Mouse (Mus musculus) hindbrain, embryonic 11.5 days (tissue): ENCODE results near the gene Upf3b. TPM values are rescaled to one million over a fixed set of nuclear protein-coding genes. Genes with fewer than 3 reads are reported as not detected.

ENCODE experiments used
- ATAC-seq: fragments of 200-750 bp; cut with Nextera tagmentation; 2 replicates; pipeline ENCODE4 v1.8.0; 2017; ENCODE audit warnings: mild to moderate bottlenecking, moderate TSS enrichment, moderate library complexity; ENCODE audit not compliant: low FRiP score
- DNase-seq: peaks from one replicate; pipeline ENCODE4 v3.0.0-alpha.2; 2015; ENCODE audit warnings: low spot score
- H3K27ac ChIP-seq: fragments of 300-500 bp; sonication (generic); 2 replicates; pipeline ENCODE4 v1.5.1; 2014; ENCODE audit warnings: mild to moderate bottlenecking, low read depth, low read length
- H3K27me3 ChIP-seq: fragments of 300-500 bp; sonication (generic); 2 replicates; pipeline ENCODE4 v1.6.1; 2014; ENCODE audit warnings: mild to moderate bottlenecking, low read length, moderate library complexity, mixed read lengths; ENCODE audit not compliant: control insufficient read depth, insufficient read depth
- H3K36me3 ChIP-seq: fragments of 300-500 bp; sonication (generic); 2 replicates; pipeline ENCODE4 v1.6.1; 2014; ENCODE audit warnings: mild to moderate bottlenecking, low read length, moderate library complexity, mixed read lengths; ENCODE audit not compliant: control insufficient read depth, insufficient read depth
- H3K4me1 ChIP-seq: fragments of 300-500 bp; sonication (generic); replicated peaks from 2 replicates; pipeline ENCODE4 v1.6.1; 2014; ENCODE audit warnings: low read length, mixed read lengths; ENCODE audit not compliant: control insufficient read depth, insufficient read depth
- H3K4me2 ChIP-seq: fragments of 300-500 bp; sonication (generic); replicated peaks from 2 replicates; pipeline ENCODE4 v1.6.1; 2014; ENCODE audit warnings: mild to moderate bottlenecking, low read depth, low read length
- H3K4me3 ChIP-seq: fragments of 300-500 bp; sonication (generic); 2 replicates; pipeline ENCODE4 v1.5.1; 2014; ENCODE audit warnings: low read depth, low read length
- H3K9ac ChIP-seq: fragments of 300-500 bp; sonication (generic); 2 replicates; pipeline ENCODE4 v1.6.1; 2014; ENCODE audit warnings: low read depth, low read length
- H3K9me3 ChIP-seq: fragments of 300-500 bp; sonication (generic); 2 replicates; pipeline ENCODE4 v1.6.1; 2016; ENCODE audit warnings: low read length; ENCODE audit not compliant: control insufficient read depth
- WGBS: fragments of 180-500 bp; shearing (Covaris S2); extraction: QIAGEN DNeasy Blood & Tissue Kit; methylation state at CpG from one replicate; pipeline ENCODE4 v1.1.7; 2014; 5-methylcytosine and 5-hydroxymethylcytosine counted together
- polyA plus RNA-seq: library from polyadenylated mRNA; unstranded; fragments of >200 nt; fragmentation: Nextera tagmentation; extraction: Ambion mirVana; gene quantifications from 2 replicates; pipeline ENCODE4 v1.2.1, GENCODE M21; 2014

Gene Upf3b
- polyA plus RNA-seq, 1 experiment from 2014 or later = 27.6 TPM

- Histone ChIP-seq H3K4me2 (no peak overlapping the region), H3K36me3 (no peaks in the 10 kb centered on the region), H3K9me3 (no peaks in the 10 kb centered on the region), H3K4me1 (no peaks in the 10 kb centered on the region), H3K9ac (no peak overlapping the region), H3K27ac (no peak overlapping the region), H3K4me3 (no peak overlapping the region), H3K27me3 (no peaks in the 10 kb centered on the region)
- ATAC-seq = no peak
- no peak for DNase-seq
- 80% methylated on average over 9 of the region's 9 CpGs for WGBS
These were observed 46.2 kb downstream of the Upf3b start for GRCm38 (mm10) chrX:37063902-37064301.

DNA sequence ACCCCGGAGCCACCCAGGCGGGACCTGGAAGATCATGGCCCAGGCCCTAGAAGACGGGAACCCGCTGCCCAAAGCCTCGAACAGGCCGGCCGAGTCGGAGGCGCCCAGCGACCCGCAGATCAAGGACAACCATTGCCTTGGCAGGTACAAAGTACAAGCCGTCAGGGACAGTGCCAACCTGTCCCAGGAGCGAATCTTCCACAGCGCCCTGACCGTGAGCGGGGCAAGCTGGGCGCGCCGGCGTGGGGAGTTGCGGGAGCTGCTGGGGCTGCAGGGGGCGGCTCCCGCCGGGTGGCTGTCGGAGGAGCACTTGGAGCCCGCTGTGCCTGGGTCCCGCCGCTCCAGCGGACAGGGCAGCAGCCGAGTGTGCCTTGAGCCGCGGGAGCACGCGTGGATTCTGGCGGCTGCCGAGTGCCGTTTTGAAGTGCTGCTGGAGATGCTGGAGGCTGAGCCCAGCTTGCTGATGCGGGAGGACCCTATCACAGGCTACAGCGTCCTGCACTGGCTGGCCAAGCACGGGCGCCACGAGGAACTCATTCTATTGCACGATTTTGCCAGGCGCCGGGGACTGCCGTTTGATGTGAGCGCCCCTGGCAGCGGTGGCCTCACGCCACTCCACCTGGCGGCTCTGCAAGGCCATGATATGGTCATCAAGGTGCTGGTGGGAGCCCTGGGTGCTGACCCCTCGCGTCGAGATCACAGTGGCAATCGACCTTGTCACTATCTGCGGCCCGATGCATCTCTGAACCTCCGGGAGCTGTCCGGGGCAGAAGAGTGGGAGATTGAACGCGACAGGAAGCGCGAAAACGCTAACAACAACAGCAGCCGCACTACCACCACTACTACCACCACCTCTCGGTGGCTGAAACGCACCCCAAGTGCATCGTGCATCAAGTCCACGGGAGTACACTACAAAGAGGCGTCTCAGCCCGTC lies 61.0 kb downstream of the Upf3b start:
- WGBS = 19% methylated on average over 58 of the region's 70 CpGs
- H3K9ac ChIP-seq = no peak overlapping the region
- H3K27me3 ChIP-seq = peaks cover 19% of the 10 kb centered on the region
- ATAC-seq = no peak
- peak overlapping the region; percentile 29 for H3K4me3 ChIP-seq
- no peaks in the 10 kb centered on the region for H3K36me3 ChIP-seq
- no peaks in the 10 kb centered on the region for H3K4me1 ChIP-seq
- no peak overlapping the region for H3K27ac ChIP-seq
- peak; percentile 31 for DNase-seq
- no peaks in the 10 kb centered on the region for H3K9me3 ChIP-seq
- peak overlapping the region; percentile 47 for H3K4me2 ChIP-seq

DNA sequence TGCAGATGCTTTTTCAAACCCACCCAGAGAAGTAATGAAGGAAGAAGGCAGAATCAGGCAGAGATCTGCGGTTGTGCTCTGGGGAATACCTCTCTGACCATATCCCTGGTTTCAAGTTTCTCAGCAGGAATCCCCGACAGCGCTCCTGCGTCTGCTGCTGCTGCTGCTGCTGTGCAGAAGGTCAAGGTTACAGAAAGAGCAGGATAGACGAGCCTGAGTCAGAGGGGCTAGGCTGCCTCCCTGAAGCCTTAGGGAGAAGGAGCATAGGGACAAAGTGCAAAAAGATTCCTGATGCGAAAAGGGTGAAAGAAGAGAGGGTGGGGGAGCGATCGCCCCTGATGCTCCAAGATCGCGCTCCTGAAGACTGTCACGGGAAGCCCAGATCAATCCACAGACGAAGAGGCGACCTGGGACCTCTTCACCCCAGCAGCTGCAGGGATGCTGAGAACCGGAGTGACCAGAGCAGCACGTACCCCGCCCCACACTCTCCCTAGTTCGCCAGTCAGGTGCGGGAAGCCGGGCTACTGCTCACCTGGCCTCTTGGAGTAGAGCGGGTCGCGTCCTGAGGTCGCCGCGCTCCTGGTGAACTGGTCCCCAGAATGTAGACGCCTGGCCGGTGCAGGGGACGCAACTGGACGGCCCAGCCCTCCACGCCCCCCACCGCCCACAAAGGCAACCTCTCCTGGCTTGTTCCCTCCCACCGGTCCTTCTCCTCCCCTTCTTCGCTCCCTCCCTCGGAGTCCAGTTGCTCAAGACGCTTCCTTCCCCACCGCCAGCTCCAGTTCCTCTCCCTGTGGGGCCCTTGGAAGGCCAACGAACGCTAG lies 61.8 kb downstream of the Upf3b start, which contains the start of gene Sowahd:
TSS of gene Sowahd (plus strand) at position 780 of the 824 bp plus-strand sequence.
- Histone ChIP-seq H3K27me3 (peaks cover 19% of the 10 kb centered on the region), H3K36me3 (no peaks in the 10 kb centered on the region), H3K4me2 (peak within 1 kb of the TSS; percentile 47), H3K27ac (no peak within 1 kb of the TSS), H3K4me1 (no peaks in the 10 kb centered on the region), H3K4me3 (peak within 1 kb of the TSS; percentile 29), H3K9me3 (no peaks in the 10 kb centered on the region), H3K9ac (no peak within 1 kb of the TSS)
- ATAC-seq (no peak), DNase-seq (peak; percentile 17)
- WGBS = 8% methylated on average over 28 of the region's 38 CpGs

DNA sequence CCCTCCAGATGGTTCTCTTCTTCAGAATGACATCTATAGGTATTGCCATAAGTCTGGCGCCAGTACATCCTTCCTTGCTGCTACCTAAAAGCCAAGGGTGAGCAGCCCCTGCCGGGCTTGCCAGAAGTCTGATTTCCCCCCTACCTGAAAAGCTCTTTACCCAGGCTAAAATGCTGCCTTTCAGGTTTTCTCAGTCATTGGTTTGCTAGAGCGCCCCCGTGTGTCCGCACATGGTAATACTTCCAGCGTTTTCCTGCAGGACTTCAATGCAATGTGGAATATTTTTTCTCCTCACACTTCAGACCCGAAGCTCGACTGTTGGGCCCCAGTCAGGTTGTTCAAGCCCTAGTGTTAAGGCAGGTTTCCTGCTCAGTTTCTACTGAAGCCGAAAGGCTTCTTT lies 67.4 kb downstream of the Upf3b start:
- 23% methylated on average over 9 of the region's 9 CpGs for WGBS
- H3K27ac ChIP-seq = no peak overlapping the region

More for the DNA sequence above, 67.4 kb downstream of the Upf3b start:
- Histone ChIP-seq H3K9me3 (no peaks in the 10 kb centered on the region), H3K36me3 (no peaks in the 10 kb centered on the region), H3K4me3 (no peak overlapping the region), H3K4me2 (no peak overlapping the region), H3K9ac (no peak overlapping the region), H3K4me1 (no peaks in the 10 kb centered on the region), H3K27me3 (peaks cover 3% of the 10 kb centered on the region; the same call in 1 of the 2 replicates)
- ATAC-seq (no peak), DNase-seq (peak; percentile 74)

Other genes starting within 250 kb of the Upf3b start
- 123 and 138 TPM in 2 replicates for gene Ube2a, start 236.4 kb downstream of the Upf3b start, polyA plus RNA-seq
- 38.9 and 41.4 TPM in 2 replicates for gene C330007P06Rik, start 236.2 kb downstream of the Upf3b start, polyA plus RNA-seq
- gene Nkrf, start 207.4 kb downstream of the Upf3b start, polyA plus RNA-seq = 7.9 and 8.4 TPM in 2 replicates
- gene Sept6, start 118.5 kb downstream of the Upf3b start, polyA plus RNA-seq = 57.5 and 62.8 TPM in 2 replicates
- gene Sowahd, start 61.5 kb downstream of the Upf3b start, polyA plus RNA-seq = not detected in 2 replicates
- gene Rpl39, start 24.9 kb downstream of the Upf3b start, polyA plus RNA-seq = 414 and 431 TPM in 2 replicates
- gene Nkap, start 16.5 kb upstream of the Upf3b start, polyA plus RNA-seq = 22.3 and 25.9 TPM in 2 replicates
- gene Akap14, start 58.5 kb upstream of the Upf3b start, polyA plus RNA-seq = 0.50 and 0.57 TPM in 2 replicates
- gene Ndufa1, start 80.8 kb upstream of the Upf3b start, polyA plus RNA-seq = 443 and 479 TPM in 2 replicates
- gene Rnf113a1, start 80.9 kb upstream of the Upf3b start, polyA plus RNA-seq = 16.1 and 18.5 TPM in 2 replicates
- gene Gm9, start 100.7 kb upstream of the Upf3b start, polyA plus RNA-seq = not detected in 2 replicates
- gene Rhox1, start 111.9 kb upstream of the Upf3b start, polyA plus RNA-seq = not detected in 2 replicates
- 0.26 and 0.29 TPM in 2 replicates for gene Rhox2a, start 134.7 kb upstream of the Upf3b start, polyA plus RNA-seq
- gene Rhox3a, start 139.6 kb upstream of the Upf3b start, polyA plus RNA-seq = not detected in 2 replicates
- not detected in 2 replicates for gene Rhox4a, start 155.0 kb upstream of the Upf3b start, polyA plus RNA-seq